Mouse (Mus musculus) neural tube, embryonic 12.5 days (tissue): ENCODE measurements at regions not wholly inside any gene's neighbourhood (a gene's known extent, or its start where the extent isn't known, plus 50 kb on each side); places are given as distances from the start of the nearest gene placed in this dataset.
"Not testable (repeated sequence)": the region's sequence is repeated elsewhere in the genome, so short reads cannot be mapped to it uniquely, and the experiment has no call there.

ENCODE experiments used
- ATAC-seq: fragments of 200-750 bp; cut with Nextera tagmentation; 2 replicates; pipeline ENCODE4 v1.8.0; 2017; ENCODE audit warnings: low read depth, mild to moderate bottlenecking, moderate TSS enrichment, moderate library complexity; ENCODE audit not compliant: low FRiP score
- H3K27ac ChIP-seq: fragments of 300-500 bp; sonication (generic); 2 replicates; pipeline ENCODE4 v1.5.1; 2016
- H3K27me3 ChIP-seq: fragments of 300-500 bp; sonication (generic); replicated peaks from 2 replicates; pipeline ENCODE4 v1.6.1; 2016; ENCODE audit warnings: mild to moderate bottlenecking
- H3K36me3 ChIP-seq: fragments of 300-500 bp; sonication (generic); 2 replicates; pipeline ENCODE4 v1.6.1; 2016; ENCODE audit warnings: mild to moderate bottlenecking
- H3K4me1 ChIP-seq: fragments of 300-500 bp; sonication (generic); 2 replicates; pipeline ENCODE4 v1.6.1; 2016
- H3K4me2 ChIP-seq: fragments of 300-500 bp; sonication (generic); replicated peaks from 2 replicates; pipeline ENCODE4 v1.6.1; 2016; ENCODE audit warnings: mild to moderate bottlenecking
- H3K4me3 ChIP-seq: fragments of 300-500 bp; sonication (generic); 2 replicates; pipeline ENCODE4 v1.5.1; 2016
- H3K9ac ChIP-seq: fragments of 300-500 bp; sonication (generic); 2 replicates; pipeline ENCODE4 v1.6.1; 2016; ENCODE audit warnings: mild to moderate bottlenecking
- H3K9me3 ChIP-seq: fragments of 300-500 bp; sonication (generic); 2 replicates; pipeline ENCODE4 v1.6.1; 2016; ENCODE audit warnings: mild to moderate bottlenecking
- WGBS: fragments of 180-500 bp; shearing (Covaris S2); methylation state at CpG from one replicate; pipeline ENCODE4 v1.1.7; 2016; 5-methylcytosine and 5-hydroxymethylcytosine counted together

- Histone ChIP-seq H3K9ac (no peak overlapping the region), H3K36me3 (no peaks in the 10 kb centered on the region), H3K4me3 (no peak overlapping the region), H3K4me2 (no peak overlapping the region), H3K9me3 (no peaks in the 10 kb centered on the region), H3K4me1 (no peaks in the 10 kb centered on the region), H3K27me3 (no peaks in the 10 kb centered on the region), H3K27ac (no peak overlapping the region)
- 33% methylated on average over 1 of the region's 1 CpGs for WGBS
- ATAC-seq = no peak
These were observed 326.0 kb upstream of the Snx7 start for GRCm38 (mm10) chr3:118194754-118195153.

DNA sequence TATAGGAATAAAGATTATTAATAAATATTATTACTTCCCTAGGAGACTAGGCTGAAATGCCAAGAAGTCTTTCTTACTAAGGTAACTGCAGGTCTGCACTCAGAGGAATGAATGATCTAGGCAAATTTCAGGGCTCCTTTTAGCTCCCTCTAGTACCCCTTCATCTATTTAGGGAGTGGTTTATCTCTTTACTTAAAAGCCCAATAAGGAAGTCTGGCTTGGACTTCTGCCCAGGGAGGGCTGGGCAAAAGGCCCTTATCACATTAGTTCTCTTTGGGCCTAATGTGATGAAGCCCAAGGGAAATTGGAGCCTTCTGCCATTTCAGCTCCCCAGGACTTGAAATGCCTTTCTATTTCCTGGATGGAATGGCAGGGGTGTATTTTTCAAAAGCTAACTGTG, 320.6 kb upstream of the Snx7 start:
- H3K9me3 ChIP-seq = no peaks in the 10 kb centered on the region
- H3K4me2 ChIP-seq = no peak overlapping the region
- no peak for ATAC-seq
- no peaks in the 10 kb centered on the region for H3K36me3 ChIP-seq
- H3K4me1 ChIP-seq = no peaks in the 10 kb centered on the region
- H3K27ac ChIP-seq = no peak overlapping the region
- H3K27me3 ChIP-seq = no peaks in the 10 kb centered on the region
- H3K4me3 ChIP-seq = no peak overlapping the region
- H3K9ac ChIP-seq = no peak overlapping the region

DNA sequence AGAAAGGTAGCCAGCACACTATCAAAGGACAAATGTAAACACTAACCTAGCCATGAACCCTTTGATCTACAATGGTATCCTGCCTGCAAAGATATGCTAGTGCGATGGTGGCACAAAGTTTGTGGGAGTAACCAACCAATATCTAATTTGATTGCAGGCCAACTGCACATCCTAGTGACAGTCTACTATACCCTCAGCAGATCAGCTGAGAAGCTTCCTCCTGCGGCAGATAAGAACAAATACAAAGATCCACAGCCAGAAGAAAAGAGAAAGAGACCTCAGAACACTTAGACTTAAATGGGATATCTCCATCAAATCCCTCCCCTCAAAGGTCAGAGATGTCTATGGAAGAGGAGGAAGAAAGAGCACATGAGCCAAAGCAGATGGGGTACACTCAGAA, 308.7 kb upstream of the Snx7 start:
- no peak for ATAC-seq
- H3K9me3 ChIP-seq = no peaks in the 10 kb centered on the region
- H3K27ac ChIP-seq = no peak overlapping the region
- H3K36me3 ChIP-seq = no peaks in the 10 kb centered on the region
- no peaks in the 10 kb centered on the region for H3K27me3 ChIP-seq
- no peaks in the 10 kb centered on the region for H3K4me1 ChIP-seq
- 94% methylated on average over 2 of the region's 2 CpGs for WGBS
- H3K9ac ChIP-seq = no peak overlapping the region
- no peak overlapping the region for H3K4me2 ChIP-seq
- H3K4me3 ChIP-seq = no peak overlapping the region

- Histone ChIP-seq H3K9me3 (no peaks in the 10 kb centered on the region), H3K27me3 (no peaks in the 10 kb centered on the region), H3K4me3 (no peak overlapping the region), H3K4me1 (no peaks in the 10 kb centered on the region), H3K9ac (no peak overlapping the region), H3K4me2 (no peak overlapping the region), H3K27ac (no peak overlapping the region), H3K36me3 (no peaks in the 10 kb centered on the region)
- no peak for ATAC-seq
- WGBS = 88% methylated on average over 2 of the region's 2 CpGs
These were observed 294.2 kb upstream of the Snx7 start for GRCm38 (mm10) chr3:118162916-118163315.

GRCm38 (mm10) chr3:118144788-118145187, 276.1 kb upstream of the Snx7 start:
- no peak overlapping the region for H3K4me2 ChIP-seq
- no peaks in the 10 kb centered on the region for H3K36me3 ChIP-seq
- no peak overlapping the region for H3K4me3 ChIP-seq
- no peaks in the 10 kb centered on the region for H3K27me3 ChIP-seq
- no peak for ATAC-seq
- no peaks in the 10 kb centered on the region for H3K4me1 ChIP-seq
- no peaks in the 10 kb centered on the region for H3K9me3 ChIP-seq
- no peak overlapping the region for H3K27ac ChIP-seq
- no peak overlapping the region for H3K9ac ChIP-seq
- 94% methylated on average over 1 of the region's 1 CpGs for WGBS

GRCm38 (mm10) chr3:118141731-118142130, 273.0 kb upstream of the Snx7 start:
- no peaks in the 10 kb centered on the region for H3K4me1 ChIP-seq
- H3K36me3 ChIP-seq = no peaks in the 10 kb centered on the region
- H3K27ac ChIP-seq = no peak overlapping the region
- H3K4me2 ChIP-seq = no peak overlapping the region
- H3K27me3 ChIP-seq = no peaks in the 10 kb centered on the region
- H3K9me3 ChIP-seq = no peaks in the 10 kb centered on the region
- no peak overlapping the region for H3K4me3 ChIP-seq
- no peak for ATAC-seq
- 82% methylated on average over 8 of the region's 8 CpGs for WGBS
- H3K9ac ChIP-seq = no peak overlapping the region

- Histone ChIP-seq H3K27ac (no peak overlapping the region), H3K9ac (no peak overlapping the region), H3K9me3 (no peaks in the 10 kb centered on the region), H3K27me3 (no peaks in the 10 kb centered on the region), H3K4me2 (no peak overlapping the region), H3K4me3 (no peak overlapping the region), H3K36me3 (no peaks in the 10 kb centered on the region), H3K4me1 (no peaks in the 10 kb centered on the region)
- ATAC-seq = no peak
- WGBS = 69% methylated on average over 2 of the region's 2 CpGs
These were observed 271.4 kb upstream of the Snx7 start for GRCm38 (mm10) chr3:118140108-118140507.

DNA sequence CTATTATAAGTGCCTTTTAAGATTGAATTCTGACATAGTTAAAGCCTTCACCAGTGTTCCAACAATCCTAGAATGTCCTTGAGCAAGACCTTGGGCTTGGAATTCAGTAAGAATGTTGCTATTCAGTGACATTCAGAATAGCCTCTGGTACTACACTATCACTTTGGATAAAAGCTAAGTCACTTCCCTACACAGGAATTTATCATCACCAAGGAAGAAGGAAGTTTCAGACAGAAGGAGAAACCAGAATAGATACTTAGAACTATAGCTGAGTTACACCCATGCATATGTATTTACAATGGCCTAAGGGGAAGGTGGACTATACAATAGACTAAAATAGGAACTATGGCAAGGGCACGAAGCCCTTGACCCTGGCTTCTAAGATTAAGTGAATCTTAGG, 259.6 kb upstream of the Snx7 start:
- H3K27me3 ChIP-seq, H3K9ac ChIP-seq, ATAC-seq, H3K4me2 ChIP-seq, H3K4me3 ChIP-seq, H3K36me3 ChIP-seq, H3K27ac ChIP-seq, H3K4me1 ChIP-seq, H3K9me3 ChIP-seq: not testable (repeated sequence)
- WGBS = 83% methylated on average over 1 of the region's 1 CpGs

DNA sequence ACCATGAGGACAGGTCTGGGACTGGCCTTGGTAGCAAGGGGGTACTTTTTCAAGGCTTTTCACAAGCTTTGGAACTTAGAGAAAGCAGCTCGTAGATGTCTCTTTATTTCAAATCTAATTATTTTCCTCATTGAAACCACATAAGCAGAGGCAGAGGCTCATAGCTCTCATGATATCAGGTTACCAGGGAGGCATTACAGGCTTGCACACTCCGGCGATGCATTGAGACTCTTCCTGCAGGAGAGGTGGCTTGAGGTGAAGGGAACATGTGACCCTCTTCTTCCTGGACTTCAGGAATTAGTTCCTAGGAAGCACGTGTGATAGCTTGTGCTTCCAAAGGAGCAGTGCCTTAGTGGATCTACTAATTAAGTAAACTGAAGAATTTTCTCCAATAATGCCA, 233.9 kb upstream of the Snx7 start:
- Histone ChIP-seq H3K9me3 (no peaks in the 10 kb centered on the region), H3K27me3 (no peaks in the 10 kb centered on the region), H3K4me2 (no peak overlapping the region), H3K4me3 (no peak overlapping the region), H3K36me3 (no peaks in the 10 kb centered on the region), H3K27ac (no peak overlapping the region), H3K4me1 (no peaks in the 10 kb centered on the region), H3K9ac (no peak overlapping the region)
- no peak for ATAC-seq
- 81% methylated on average over 4 of the region's 4 CpGs for WGBS

DNA sequence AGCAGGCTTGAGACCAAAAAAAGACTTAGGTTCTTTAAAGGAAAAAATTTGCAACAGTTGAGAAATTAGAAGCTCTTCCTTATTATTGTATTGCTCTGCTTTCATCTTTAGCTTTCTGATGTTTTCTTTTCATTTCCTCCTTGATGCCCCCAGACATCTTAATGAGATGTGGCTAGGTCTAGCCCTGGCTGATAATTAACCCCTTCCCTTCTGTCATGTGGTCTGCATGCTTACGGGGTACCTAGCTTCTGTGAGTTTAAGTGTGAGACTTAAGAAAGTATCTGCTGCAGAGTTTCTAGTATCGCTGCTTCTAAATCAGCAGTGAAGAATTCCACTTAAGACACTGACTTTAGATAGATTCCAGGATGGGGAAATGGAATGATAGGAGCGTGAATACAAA, 215.8 kb upstream of the Snx7 start:
- H3K27ac ChIP-seq = no peak overlapping the region

GRCm38 (mm10) chr3:118072363-118072762, 203.6 kb upstream of the Snx7 start:
- no peak overlapping the region for H3K4me3 ChIP-seq
- WGBS = 85% methylated on average over 3 of the region's 3 CpGs

More for the DNA sequence above, 215.8 kb upstream of the Snx7 start:
- Histone ChIP-seq H3K27me3 (no peaks in the 10 kb centered on the region), H3K36me3 (no peaks in the 10 kb centered on the region), H3K9ac (no peak overlapping the region), H3K4me2 (no peak overlapping the region), H3K9me3 (no peaks in the 10 kb centered on the region), H3K4me3 (no peak overlapping the region), H3K4me1 (no peaks in the 10 kb centered on the region)
- 87% methylated on average over 3 of the region's 3 CpGs for WGBS
- no peak for ATAC-seq

GRCm38 (mm10) chr3:118070129-118070528, 201.4 kb upstream of the Snx7 start:
- no peaks in the 10 kb centered on the region for H3K9me3 ChIP-seq
- no peaks in the 10 kb centered on the region for H3K27me3 ChIP-seq
- H3K4me2 ChIP-seq = no peak overlapping the region
- no peak overlapping the region for H3K4me3 ChIP-seq
- 83% methylated on average over 4 of the region's 4 CpGs for WGBS
- ATAC-seq = no peak
- H3K27ac ChIP-seq = no peak overlapping the region
- H3K4me1 ChIP-seq = no peaks in the 10 kb centered on the region
- H3K36me3 ChIP-seq = no peaks in the 10 kb centered on the region
- no peak overlapping the region for H3K9ac ChIP-seq

More at GRCm38 (mm10) chr3:118072363-118072762, 203.6 kb upstream of the Snx7 start:
- no peak for ATAC-seq
- H3K27ac ChIP-seq = no peak overlapping the region
- no peaks in the 10 kb centered on the region for H3K36me3 ChIP-seq
- H3K4me1 ChIP-seq = no peaks in the 10 kb centered on the region
- H3K27me3 ChIP-seq = no peaks in the 10 kb centered on the region
- H3K9ac ChIP-seq = no peak overlapping the region
- no peaks in the 10 kb centered on the region for H3K9me3 ChIP-seq
- H3K4me2 ChIP-seq = no peak overlapping the region

GRCm38 (mm10) chr3:118063679-118064078, 194.9 kb upstream of the Snx7 start:
- WGBS = 59% methylated on average over 2 of the region's 2 CpGs
- Histone ChIP-seq H3K27me3 (no peaks in the 10 kb centered on the region), H3K4me1 (no peaks in the 10 kb centered on the region), H3K36me3 (no peaks in the 10 kb centered on the region), H3K27ac (no peak overlapping the region), H3K9me3 (no peaks in the 10 kb centered on the region), H3K4me3 (no peak overlapping the region), H3K4me2 (no peak overlapping the region), H3K9ac (no peak overlapping the region)
- ATAC-seq = no peak

- no peak overlapping the region for H3K9ac ChIP-seq
- no peaks in the 10 kb centered on the region for H3K36me3 ChIP-seq
- H3K27me3 ChIP-seq = no peaks in the 10 kb centered on the region
- 92% methylated on average over 1 of the region's 1 CpGs for WGBS
- no peaks in the 10 kb centered on the region for H3K4me1 ChIP-seq
- H3K4me2 ChIP-seq = no peak overlapping the region
- H3K4me3 ChIP-seq = no peak overlapping the region
- no peak overlapping the region for H3K27ac ChIP-seq
- H3K9me3 ChIP-seq = no peaks in the 10 kb centered on the region
- no peak for ATAC-seq
These were observed 193.8 kb upstream of the Snx7 start for GRCm38 (mm10) chr3:118062569-118062968.
